Mouse (Mus musculus) stomach, embryonic 14.5 days (tissue): ENCODE measurements at regions not wholly inside any gene's neighbourhood (a gene's known extent, or its start where the extent isn't known, plus 50 kb on each side); places are given as distances from the start of the nearest gene placed in this dataset.

Experiments
- ATAC-seq: fragments of 200-750 bp; cut with Nextera tagmentation; 2 replicates; pipeline ENCODE4 v1.8.0; 2017; ENCODE audit warnings: low read depth, moderate TSS enrichment; ENCODE audit not compliant: insufficient number of reproducible peaks, insufficient read depth, low FRiP score
- H3K27ac ChIP-seq: fragments of 300-500 bp; sonication (generic); 2 replicates; pipeline ENCODE4 v1.5.1; 2014; ENCODE audit warnings: mild to moderate bottlenecking, low read length, moderate library complexity, mixed read lengths
- H3K27me3 ChIP-seq: fragments of 300-500 bp; sonication (generic); 2 replicates; pipeline ENCODE4 v1.6.1; 2014; ENCODE audit warnings: low read length, control low read depth, mixed read lengths; ENCODE audit not compliant: control insufficient read depth, insufficient read depth
- H3K36me3 ChIP-seq: fragments of 300-500 bp; sonication (generic); 2 replicates; pipeline ENCODE4 v1.6.1; 2014; ENCODE audit warnings: mild to moderate bottlenecking, control low read depth, low read length, moderate library complexity, mixed read lengths; ENCODE audit not compliant: control insufficient read depth, insufficient read depth
- H3K4me1 ChIP-seq: fragments of 300-500 bp; sonication (generic); 2 replicates; pipeline ENCODE4 v1.6.1; 2014; ENCODE audit warnings: low read length, control low read depth, mixed read lengths; ENCODE audit not compliant: control insufficient read depth, insufficient read depth
- H3K4me2 ChIP-seq: fragments of 300-500 bp; sonication (generic); replicated peaks from 2 replicates; pipeline ENCODE4 v1.6.1; 2014; ENCODE audit warnings: low read depth, low read length, control low read depth
- H3K4me3 ChIP-seq: fragments of 300-500 bp; sonication (generic); 2 replicates; pipeline ENCODE4 v1.5.1; 2014; ENCODE audit warnings: low read depth, low read length, control low read depth
- H3K9ac ChIP-seq: fragments of 300-500 bp; sonication (generic); replicated peaks from 2 replicates; pipeline ENCODE4 v1.6.1; 2014; ENCODE audit warnings: low read depth, mild to moderate bottlenecking, control low read depth, low read length, moderate library complexity, mixed read lengths
- H3K9me3 ChIP-seq: fragments of 300-500 bp; sonication (generic); 2 replicates; pipeline ENCODE4 v1.6.1; 2016; ENCODE audit warnings: low read depth, low read length, control low read depth; ENCODE audit not compliant: control insufficient read depth
- WGBS: fragments of 180-500 bp; shearing (Covaris S2); extraction: QIAGEN DNeasy Blood & Tissue Kit; methylation state at CpG from one replicate; pipeline ENCODE4 v1.1.7; 2014; 5-methylcytosine and 5-hydroxymethylcytosine counted together

DNA sequence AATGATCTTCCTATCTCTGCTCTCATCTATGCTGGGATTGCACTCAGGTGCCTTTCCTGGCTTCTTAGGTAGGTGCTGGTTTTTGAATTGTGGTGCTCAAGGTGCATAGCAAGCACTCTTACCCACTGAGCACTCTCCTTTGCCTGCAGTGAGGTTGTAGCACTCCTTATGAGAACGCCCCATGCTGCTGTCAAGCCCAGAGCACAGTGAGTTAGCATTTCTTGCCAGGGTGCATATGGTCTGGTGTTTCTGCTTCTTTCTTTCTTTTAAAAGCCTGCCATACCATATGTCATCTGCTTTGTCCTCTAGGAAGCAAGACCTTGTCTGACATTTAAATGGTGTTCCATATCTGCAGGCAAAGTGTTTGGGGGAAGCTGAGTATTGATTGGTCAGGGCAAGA, 71.9 kb upstream of the Synpr start:
- no peak for ATAC-seq
- H3K9ac ChIP-seq, result no peak overlapping the region
- no peak overlapping the region for H3K4me3 ChIP-seq
- no peaks in the 10 kb centered on the region for H3K36me3 ChIP-seq
- H3K9me3 ChIP-seq, result no peaks in the 10 kb centered on the region
- H3K27me3 ChIP-seq, result no peaks in the 10 kb centered on the region
- no peaks in the 10 kb centered on the region for H3K4me1 ChIP-seq
- H3K27ac ChIP-seq, result no peak overlapping the region
- WGBS, result 77% methylated on average over 1 of the region's 1 CpGs
- no peak overlapping the region for H3K4me2 ChIP-seq
